Mouse (Mus musculus): ENCODE measurements around the gene Psme1. TPM values are rescaled to one million over a fixed set of nuclear protein-coding genes. Genes with fewer than 3 reads are reported as not detected.

The Psme1 gene
- 215 and 217 TPM in 2 replicates for polyA plus RNA-seq (2015; fragmentation: Nextera tagmentation; extraction: Ambion mirVana)

GRCm38 (mm10) chr14:55577871-55578667 lies at the start of gene Psme1:
Psme1 (plus strand) TSS chr14:55578123.
- H3K27me3 ChIP-seq (replicated peaks): no peaks in the 10 kb centered on the region
- H3K9me3 ChIP-seq: no peaks in the 10 kb centered on the region
- H3K4me2 ChIP-seq: peak within 1 kb of the TSS; percentile 85
- peak within 1 kb of the TSS; percentile 89 for H3K27ac ChIP-seq
- H3K4me1 ChIP-seq: peaks cover 20% of the 10 kb centered on the region
- peaks cover 12% of the 10 kb centered on the region; the same call in 1 of the 2 replicates for H3K36me3 ChIP-seq (replicated peaks)
- peak within 1 kb of the TSS; percentile 69 for H3K4me3 ChIP-seq
- peak; percentile 92 for ATAC-seq (replicated peaks)
- WGBS: under 1% methylated on average over 32 of the region's 32 CpGs
- H3K9ac ChIP-seq: peak within 1 kb of the TSS; percentile 79

GRCm38 (mm10) chr14:55536116-55536745 lies 41.7 kb upstream of the Psme1 start:
- no peak for ATAC-seq (replicated peaks)
- no peak overlapping the region for H3K27ac ChIP-seq
- WGBS: 61% methylated on average over 6 of the region's 6 CpGs

GRCm38 (mm10) chr14:55540067-55540786 lies 37.7 kb upstream of the Psme1 start, which contains the start of gene Pck2:
Pck2 (plus strand) TSS chr14:55540266.
- Histone ChIP-seq H3K4me2 (peak within 1 kb of the TSS; percentile 92), H3K4me3 (peak within 1 kb of the TSS; percentile 52), H3K27me3 (replicated peaks) (no peaks in the 10 kb centered on the region), H3K9me3 (no peaks in the 10 kb centered on the region), H3K27ac (peak within 1 kb of the TSS; percentile 89), H3K36me3 (replicated peaks) (no peaks in the 10 kb centered on the region; the same call in 1 of the 2 replicates), H3K9ac (peak within 1 kb of the TSS; percentile 79), H3K4me1 (peaks cover 20% of the 10 kb centered on the region)
- WGBS: 1% methylated on average over 32 of the region's 32 CpGs
- ATAC-seq (replicated peaks): peak; percentile 89

More at GRCm38 (mm10) chr14:55536116-55536745, 41.7 kb upstream of the Psme1 start:
- Histone ChIP-seq H3K4me3 (no peak overlapping the region), H3K36me3 (replicated peaks) (no peaks in the 10 kb centered on the region), H3K4me2 (no peak overlapping the region), H3K4me1 (peaks cover 16% of the 10 kb centered on the region), H3K9ac (no peak overlapping the region), H3K27me3 (replicated peaks) (no peaks in the 10 kb centered on the region), H3K9me3 (no peaks in the 10 kb centered on the region)

GRCm38 (mm10) chr14:55540787-55541321 lies 37.1 kb upstream of the Psme1 start:
- Histone ChIP-seq H3K36me3 (replicated peaks) (peaks cover 3% of the 10 kb centered on the region; the same call in 1 of the 2 replicates), H3K27ac (peak overlapping the region; percentile 89)
- WGBS: 4% methylated on average over 10 of the region's 10 CpGs

GRCm38 (mm10) chr14:55542268-55542667 lies 35.7 kb upstream of the Psme1 start:
- ATAC-seq (replicated peaks): no peak
- peaks cover 20% of the 10 kb centered on the region for H3K4me1 ChIP-seq
- 95% methylated on average over 12 of the region's 12 CpGs for WGBS

More at GRCm38 (mm10) chr14:55540787-55541321, 37.1 kb upstream of the Psme1 start:
- H3K4me1 ChIP-seq: peaks cover 20% of the 10 kb centered on the region
- peak overlapping the region; percentile 92 for H3K4me2 ChIP-seq
- H3K9me3 ChIP-seq: no peaks in the 10 kb centered on the region
- no peaks in the 10 kb centered on the region for H3K27me3 ChIP-seq (replicated peaks)
- peak overlapping the region; percentile 79 for H3K9ac ChIP-seq
- peak; percentile 60 for ATAC-seq (replicated peaks)
- peak overlapping the region; percentile 52 for H3K4me3 ChIP-seq

GRCm38 (mm10) chr14:55544334-55544733 lies 33.6 kb upstream of the Psme1 start:
- peaks cover 20% of the 10 kb centered on the region for H3K4me1 ChIP-seq
- no peaks in the 10 kb centered on the region for H3K9me3 ChIP-seq
- 74% methylated on average over 9 of the region's 9 CpGs for WGBS
- H3K4me3 ChIP-seq: no peak overlapping the region
- H3K36me3 ChIP-seq (replicated peaks): peaks cover 16% of the 10 kb centered on the region; the same call in 1 of the 2 replicates
- H3K27me3 ChIP-seq (replicated peaks): no peaks in the 10 kb centered on the region
- H3K9ac ChIP-seq: no peak overlapping the region
- no peak overlapping the region for H3K4me2 ChIP-seq
- no peak for ATAC-seq (replicated peaks)
- no peak overlapping the region for H3K27ac ChIP-seq

More at GRCm38 (mm10) chr14:55542268-55542667, 35.7 kb upstream of the Psme1 start:
- H3K9ac ChIP-seq: no peak overlapping the region
- H3K36me3 ChIP-seq (replicated peaks): peaks cover 3% of the 10 kb centered on the region; the same call in 1 of the 2 replicates
- H3K4me2 ChIP-seq: no peak overlapping the region
- H3K27ac ChIP-seq: no peak overlapping the region
- H3K9me3 ChIP-seq: no peaks in the 10 kb centered on the region
- H3K27me3 ChIP-seq (replicated peaks): no peaks in the 10 kb centered on the region
- H3K4me3 ChIP-seq: no peak overlapping the region

GRCm38 (mm10) chr14:55550191-55550590 lies 27.7 kb upstream of the Psme1 start:
- no peak overlapping the region for H3K4me2 ChIP-seq
- ATAC-seq (replicated peaks): no peak
- H3K4me1 ChIP-seq: no peaks in the 10 kb centered on the region
- no peak overlapping the region for H3K27ac ChIP-seq
- no peaks in the 10 kb centered on the region for H3K9me3 ChIP-seq
- 79% methylated on average over 6 of the region's 6 CpGs for WGBS
- 0 out of 2 replicates have a peak, but pooled peaks cover 16% of the 10 kb centered on the region for H3K36me3 ChIP-seq (replicated peaks)
- no peak overlapping the region for H3K4me3 ChIP-seq
- no peaks in the 10 kb centered on the region for H3K27me3 ChIP-seq (replicated peaks)
- no peak overlapping the region for H3K9ac ChIP-seq

- no peaks in the 10 kb centered on the region for H3K9me3 ChIP-seq
- no peak overlapping the region for H3K4me2 ChIP-seq
- no peaks in the 10 kb centered on the region for H3K27me3 ChIP-seq (replicated peaks)
- no peak for ATAC-seq (replicated peaks)
- no peak overlapping the region for H3K27ac ChIP-seq
- whole genome bisulfite sequencing: 63% methylated on average over 5 of the region's 5 CpGs
- no peaks in the 10 kb centered on the region for H3K4me1 ChIP-seq
- no peak overlapping the region for H3K4me3 ChIP-seq
- H3K9ac ChIP-seq: no peak overlapping the region
- H3K36me3 ChIP-seq (replicated peaks): 0 out of 2 replicates have a peak, but pooled peaks cover 12% of the 10 kb centered on the region
These were observed 26.6 kb upstream of the Psme1 start for GRCm38 (mm10) chr14:55551347-55551746.

- H3K9me3 ChIP-seq: no peaks in the 10 kb centered on the region
- no peak overlapping the region for H3K9ac ChIP-seq
- WGBS: 83% methylated on average over 8 of the region's 8 CpGs
- H3K27me3 ChIP-seq (replicated peaks): no peaks in the 10 kb centered on the region
- peaks cover under 1% of the 10 kb centered on the region; the same call in 1 of the 2 replicates for H3K4me1 ChIP-seq
- H3K36me3 ChIP-seq (replicated peaks): 0 out of 2 replicates have a peak, but pooled peaks cover 12% of the 10 kb centered on the region
- no peak overlapping the region for H3K4me3 ChIP-seq
- no peak for ATAC-seq (replicated peaks)
- H3K27ac ChIP-seq: no peak overlapping the region
- H3K4me2 ChIP-seq: no peak overlapping the region
These were observed 26.1 kb upstream of the Psme1 start for GRCm38 (mm10) chr14:55551794-55552193.

- no peaks in the 10 kb centered on the region for H3K9me3 ChIP-seq
- no peaks in the 10 kb centered on the region for H3K36me3 ChIP-seq (replicated peaks)
- peaks cover 9% of the 10 kb centered on the region for H3K4me1 ChIP-seq
- H3K27ac ChIP-seq: no peak overlapping the region
- no peak overlapping the region for H3K4me3 ChIP-seq
- no peak overlapping the region for H3K9ac ChIP-seq
- no peak for ATAC-seq (replicated peaks)
- H3K27me3 ChIP-seq (replicated peaks): no peaks in the 10 kb centered on the region
- H3K4me2 ChIP-seq: no peak overlapping the region
These were observed 23.3 kb upstream of the Psme1 start for GRCm38 (mm10) chr14:55554635-55555034.

- Histone ChIP-seq H3K4me2 (no peak overlapping the region), H3K4me3 (no peak overlapping the region), H3K9ac (no peak overlapping the region), H3K27me3 (replicated peaks) (no peaks in the 10 kb centered on the region), H3K4me1 (peaks cover 9% of the 10 kb centered on the region), H3K9me3 (no peaks in the 10 kb centered on the region), H3K36me3 (replicated peaks) (no peaks in the 10 kb centered on the region), H3K27ac (no peak overlapping the region)
- 78% methylated on average over 3 of the region's 3 CpGs for WGBS
- no peak for ATAC-seq (replicated peaks)
These were observed 22.1 kb upstream of the Psme1 start for GRCm38 (mm10) chr14:55555788-55556187.
